Mouse (Mus musculus) CD8-positive naive resting alpha-beta T cell, adult 2 months (primary cell): ENCODE results near the gene Aamp.

Experiments
- DNase-seq, 2 experiments: peaks; one replicate each; pipeline ENCODE4 v3.0.0; 2022; ENCODE audit warnings: low read depth in 2 of 2, low spot score in 2 of 2

Gene Aamp

DNA sequence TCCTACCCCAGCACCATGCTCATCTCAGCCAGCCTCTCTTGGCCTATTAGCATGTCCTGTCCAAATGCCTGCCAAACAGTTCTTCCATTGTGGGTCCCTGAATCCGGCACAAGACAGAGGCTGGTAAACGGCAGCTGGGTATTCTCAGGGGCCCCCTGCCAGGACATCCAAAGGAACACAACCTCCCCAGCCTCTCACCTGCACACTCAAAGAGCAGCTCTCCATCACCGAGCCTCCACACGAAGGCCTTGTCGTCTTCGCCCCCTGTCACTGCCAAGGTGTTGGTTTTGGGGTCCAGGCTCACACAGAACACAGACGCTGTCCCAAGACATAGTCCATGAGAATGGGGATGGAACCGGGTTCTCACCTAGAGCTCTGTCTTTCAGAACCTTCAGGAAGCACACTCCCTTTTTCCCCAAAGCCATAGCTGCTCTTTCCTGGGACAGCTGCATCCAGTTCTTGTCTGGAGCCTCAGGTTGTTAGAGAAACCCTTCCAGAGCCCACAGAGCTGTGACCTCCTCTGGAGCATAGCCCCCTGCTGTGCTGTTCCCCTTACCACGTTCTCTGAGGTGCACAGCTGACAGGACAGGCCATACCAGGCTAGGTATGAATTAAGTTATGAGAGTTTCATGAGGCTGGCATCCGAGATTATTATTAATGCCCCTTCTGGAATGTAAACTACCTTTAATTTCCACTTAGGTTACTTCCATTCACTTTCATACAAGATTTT lies 1.5 kb downstream of the Aamp start:
- no peak for DNase-seq

DNA sequence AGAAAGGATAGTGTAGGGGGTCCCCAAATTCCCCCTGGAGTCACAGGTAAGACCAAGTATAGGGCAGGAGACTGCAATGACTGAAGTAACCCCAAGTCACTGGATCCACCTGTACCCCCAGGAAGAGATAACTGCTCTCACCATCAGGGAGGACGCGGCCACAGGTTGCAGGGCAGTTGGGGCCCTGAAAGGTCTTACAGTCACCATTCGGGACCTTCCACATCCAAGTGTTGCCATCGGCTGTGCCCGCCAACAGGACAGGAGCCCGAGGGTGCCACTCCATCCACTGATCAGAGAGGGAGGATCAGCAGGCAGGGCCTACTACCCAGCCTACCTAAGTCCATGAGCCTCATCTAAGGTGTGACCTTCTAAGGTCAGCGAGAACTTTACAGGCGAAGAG lies 2.7 kb downstream of the Aamp start:
- DNase-seq, result no peak

DNA sequence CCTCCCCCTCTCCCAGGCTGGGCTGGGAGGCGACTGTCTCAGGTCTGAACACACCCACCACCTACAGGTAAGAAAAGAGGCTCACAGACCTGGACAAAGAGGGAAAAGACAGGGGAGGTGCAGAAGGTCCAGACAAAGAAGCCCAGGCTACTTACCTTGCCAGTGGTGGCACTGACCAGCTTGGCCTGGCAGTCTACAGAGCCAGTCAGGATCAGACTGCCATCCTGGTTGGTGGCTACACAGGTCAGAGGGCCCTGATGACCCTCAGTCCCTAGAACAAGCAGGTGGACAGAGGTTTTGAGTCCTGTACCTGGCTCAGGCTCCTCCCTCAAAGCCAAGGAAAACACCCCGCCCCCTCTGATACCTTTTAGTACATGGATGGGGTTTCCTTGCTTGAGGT lies 3.2 kb downstream of the Aamp start:
- DNase-seq, result no peak

DNA sequence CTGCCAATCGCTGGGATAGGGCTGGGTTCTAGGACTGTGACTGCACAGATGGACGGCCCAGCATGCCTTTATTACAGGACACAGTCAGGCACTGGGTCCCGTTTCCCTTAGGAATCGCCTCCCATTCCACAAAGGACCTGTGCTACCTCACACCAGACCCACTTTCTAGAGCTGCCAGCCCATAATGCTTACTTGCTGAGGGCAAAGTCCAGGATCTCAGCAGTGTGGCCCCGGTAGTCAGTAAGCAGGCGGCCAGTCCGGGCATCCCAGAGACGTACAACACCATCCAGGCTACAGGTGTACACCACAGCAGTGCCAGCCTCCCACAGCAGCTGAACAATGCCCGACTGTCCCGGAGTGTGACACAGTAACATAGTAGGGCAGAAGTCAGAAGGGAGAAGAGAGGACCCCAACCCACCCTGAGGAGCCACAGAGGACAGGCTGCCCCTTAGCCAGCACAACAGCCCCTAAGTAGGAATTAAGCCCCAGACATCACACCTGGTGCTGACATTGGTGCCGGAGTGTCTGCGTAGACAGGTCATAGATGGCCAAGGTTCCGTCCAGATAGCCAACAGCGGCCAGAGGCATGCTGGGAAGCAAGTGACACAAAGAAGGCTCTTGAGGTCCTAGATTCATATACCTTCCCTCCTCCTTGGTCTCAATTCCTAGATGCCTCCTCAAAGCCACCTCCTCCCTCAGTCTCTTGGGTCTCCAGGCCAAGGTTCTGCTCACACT lies 3.8 kb downstream of the Aamp start:
- DNase-seq, result no peak

DNA sequence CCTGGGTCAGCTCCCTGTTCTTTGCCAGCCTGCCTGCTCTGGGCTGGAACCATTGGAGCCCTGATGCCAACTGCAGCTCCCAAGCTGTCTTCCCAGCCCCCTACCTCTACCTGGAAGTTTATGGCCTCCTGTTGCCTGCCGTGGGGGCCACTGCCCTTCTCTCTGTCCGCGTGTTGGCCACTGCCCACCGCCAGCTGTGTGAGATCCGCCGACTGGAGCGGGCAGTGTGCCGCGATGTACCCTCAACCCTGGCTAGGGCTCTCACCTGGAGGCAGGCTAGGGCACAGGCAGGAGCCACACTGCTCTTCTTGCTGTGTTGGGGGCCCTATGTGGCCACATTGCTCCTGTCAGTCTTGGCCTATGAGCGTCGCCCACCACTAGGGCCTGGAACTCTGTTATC lies 5.5 kb downstream of the Aamp start:
- DNase-seq, result no peak

DNA sequence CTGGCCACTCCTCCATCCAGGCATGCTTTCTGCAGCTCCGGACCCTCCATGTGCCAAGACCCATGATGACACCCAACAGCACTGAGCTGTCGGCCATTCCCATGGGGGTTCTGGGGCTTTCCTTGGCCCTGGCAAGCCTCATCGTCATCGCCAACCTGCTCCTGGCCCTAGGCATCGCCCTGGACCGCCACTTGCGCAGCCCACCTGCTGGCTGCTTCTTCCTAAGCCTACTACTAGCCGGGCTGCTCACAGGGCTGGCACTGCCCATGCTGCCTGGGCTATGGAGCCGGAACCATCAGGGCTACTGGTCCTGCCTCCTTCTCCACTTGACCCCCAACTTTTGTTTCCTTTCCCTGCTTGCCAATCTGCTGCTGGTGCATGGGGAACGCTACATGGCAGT lies 6.0 kb downstream of the Aamp start, which contains the start of gene Gpbar1:
Gene Gpbar1 (plus strand): TSS at position 13 of the 400 bp plus-strand sequence.
- no peak for DNase-seq

DNA sequence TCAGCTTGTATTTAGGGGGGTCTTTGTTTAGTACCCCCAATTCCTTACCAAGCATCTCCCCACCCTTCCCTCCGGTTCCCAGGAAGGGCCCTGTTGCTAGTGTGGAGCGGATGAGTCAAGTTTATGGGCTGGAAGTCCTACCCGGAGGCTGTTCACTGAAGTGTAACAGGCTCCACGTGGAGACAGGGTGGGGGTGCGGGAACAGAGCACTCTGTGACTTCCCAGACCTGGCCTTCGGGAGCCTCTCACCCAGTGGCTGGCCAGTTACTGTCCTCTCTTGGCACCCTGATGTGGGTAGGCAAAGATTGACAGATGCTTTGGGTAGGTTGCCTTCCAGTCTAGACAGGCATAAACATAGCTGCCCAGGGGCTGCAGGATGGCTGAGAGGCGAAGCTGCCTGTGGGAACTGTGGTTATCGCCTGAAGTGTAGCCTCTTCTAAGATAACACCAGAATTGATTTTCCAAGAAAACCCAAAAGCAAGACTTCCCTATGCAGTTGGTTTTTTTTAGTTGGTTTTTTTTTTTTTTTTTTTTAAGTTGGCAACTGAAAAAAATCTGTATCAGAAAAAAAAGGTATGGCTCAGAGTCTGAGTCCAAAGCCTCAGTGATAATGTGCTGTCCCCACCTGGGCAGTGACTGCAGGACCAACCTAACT lies 6.5 kb downstream of the Aamp start:
- no peak for DNase-seq

DNA sequence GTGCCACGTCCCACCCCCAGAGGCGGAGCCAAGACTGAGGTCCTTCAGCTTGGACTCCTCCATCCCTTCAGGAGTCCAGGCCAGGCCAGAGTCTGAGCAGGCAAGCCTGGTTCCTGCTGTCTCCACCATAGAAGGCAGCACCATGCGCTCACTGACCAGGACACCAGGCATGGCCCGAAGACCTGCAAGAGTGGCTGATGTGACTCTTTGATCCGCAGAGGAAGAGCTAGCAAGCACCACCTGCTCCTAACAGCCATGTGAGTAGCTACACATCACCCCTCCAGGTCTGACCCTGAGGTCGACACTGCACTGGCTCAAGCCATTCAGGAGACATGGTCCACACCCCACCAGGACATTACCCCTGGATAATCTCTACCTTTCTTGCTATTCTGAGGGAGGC lies 7.5 kb downstream of the Aamp start:
- DNase-seq, result no peak

DNA sequence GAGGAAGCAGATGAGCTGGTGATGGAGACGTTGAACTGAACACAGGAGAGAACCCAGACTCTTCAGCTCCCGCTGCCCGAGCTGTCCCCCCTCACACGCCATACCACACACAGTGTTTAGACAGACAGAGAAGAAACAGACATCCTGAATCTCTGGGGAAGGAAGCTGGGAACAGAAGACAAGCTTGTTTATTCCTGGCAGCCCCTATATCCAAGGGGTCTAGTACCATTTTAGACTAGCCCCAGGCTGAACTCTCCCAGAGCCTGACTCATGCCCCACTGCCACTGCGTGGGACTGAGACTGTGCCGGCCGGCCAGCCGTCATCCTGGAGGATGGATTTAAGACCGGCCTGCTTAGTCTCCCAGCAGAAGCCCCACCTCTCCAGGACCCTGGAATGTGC lies 9.5 kb downstream of the Aamp start:
- DNase-seq, result no peak

DNA sequence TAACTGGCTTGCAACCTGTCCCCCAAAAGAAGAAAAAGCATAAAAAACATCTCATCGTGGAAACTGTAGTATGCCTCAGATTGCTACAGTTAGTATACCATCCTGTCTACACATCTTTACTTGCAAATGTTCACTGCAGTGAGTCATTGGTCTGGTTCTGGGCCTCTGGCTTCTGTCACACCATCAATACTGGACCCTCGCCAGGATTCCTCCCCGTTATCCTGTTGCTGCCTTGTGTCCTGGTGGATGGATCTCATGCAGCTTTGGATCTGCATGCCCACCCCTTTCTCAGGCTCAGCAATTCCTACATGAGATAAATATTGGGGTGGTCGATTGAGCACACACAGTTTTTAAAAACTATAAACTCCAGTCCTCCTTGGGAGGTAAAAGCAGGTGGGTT lies 12.9 kb downstream of the Aamp start:
- no peak for DNase-seq

DNA sequence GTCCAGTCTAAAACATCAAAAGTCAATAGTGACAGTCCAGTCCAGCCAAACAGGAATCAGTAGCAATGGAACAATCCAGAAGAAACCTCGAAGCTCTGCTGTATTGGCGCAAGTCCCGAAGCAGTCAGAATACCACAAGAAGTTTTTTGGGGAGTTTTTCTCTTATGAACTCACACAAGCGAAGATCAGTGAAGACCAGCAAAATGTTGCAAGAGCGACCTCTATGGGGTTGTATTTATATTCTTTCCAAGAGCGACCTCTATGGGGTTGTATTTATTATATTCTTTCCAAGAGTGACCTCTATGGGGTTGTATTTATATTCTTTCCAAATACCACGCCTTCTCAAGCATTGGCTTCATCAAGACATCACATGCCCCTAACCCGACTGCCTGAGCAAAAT lies 15.8 kb downstream of the Aamp start:
- DNase-seq, result no peak

DNA sequence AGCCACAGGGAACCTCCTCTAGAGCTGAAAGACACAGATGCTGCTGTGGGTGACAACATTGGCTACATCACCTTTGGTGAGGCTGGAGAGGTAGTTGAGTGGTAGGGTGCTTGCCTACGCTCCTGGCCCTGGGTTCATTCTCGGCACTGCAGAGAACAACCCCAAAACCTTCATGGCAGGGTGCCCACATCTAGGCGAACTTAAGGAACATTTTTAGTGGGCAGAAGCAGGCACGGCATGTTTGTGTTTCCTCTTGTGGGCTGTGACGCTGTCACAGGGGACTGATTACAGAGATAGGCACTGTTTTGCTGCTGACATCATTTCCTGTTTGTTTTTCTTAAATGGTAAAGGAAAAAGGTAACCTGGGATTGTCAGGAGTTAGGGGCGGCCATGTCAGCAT lies 22.0 kb downstream of the Aamp start:
- no peak for DNase-seq

DNA sequence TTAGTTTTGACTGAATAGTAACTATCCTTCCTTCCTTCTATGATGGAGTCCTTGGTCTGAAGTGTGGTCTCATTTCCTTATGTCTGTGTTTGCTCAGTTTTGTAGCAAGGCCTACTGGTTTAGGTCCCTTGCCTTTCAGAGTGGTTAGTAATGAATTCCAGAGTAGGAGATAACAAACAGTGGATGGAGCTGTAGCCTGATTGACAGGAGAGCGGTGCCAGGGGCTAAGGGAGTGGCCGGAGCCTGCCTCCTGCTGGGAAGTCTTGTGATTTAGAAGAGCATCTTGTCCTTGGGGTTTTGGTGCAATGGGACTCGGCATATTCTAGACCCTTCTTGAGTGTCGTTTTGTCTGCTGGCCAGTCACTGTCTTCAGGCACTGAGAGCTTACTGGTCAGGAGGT lies 27.8 kb downstream of the Aamp start:
- no peak for DNase-seq

DNA sequence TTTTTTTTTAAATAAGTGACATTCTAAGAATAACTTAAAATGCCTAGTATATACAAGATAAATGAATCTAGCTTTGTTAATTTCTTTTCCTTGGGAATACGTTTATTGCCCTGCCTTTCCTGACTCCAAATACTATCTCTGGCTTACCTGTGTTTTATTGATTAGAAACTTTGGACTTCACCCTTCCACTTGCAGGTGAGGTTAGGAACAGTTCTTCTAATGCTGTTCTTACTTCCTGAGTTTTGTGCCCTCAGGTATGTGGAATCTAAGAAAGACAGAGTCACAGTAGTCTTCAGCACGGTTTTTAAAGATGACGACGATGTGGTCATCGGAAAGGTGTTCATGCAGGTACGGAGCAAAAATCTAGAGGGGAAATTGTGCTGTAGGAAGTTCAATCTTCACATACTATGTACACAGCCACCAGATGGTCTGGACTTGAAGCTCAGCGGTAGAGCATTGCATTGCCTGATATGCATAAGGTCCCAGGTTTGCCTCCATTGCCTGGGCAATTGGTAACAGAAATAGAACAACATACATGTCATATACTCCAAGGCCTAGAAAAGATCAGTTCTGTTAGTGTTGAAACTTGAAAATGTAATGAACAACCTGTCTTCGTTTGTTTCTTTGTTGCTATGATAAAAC lies 28.7 kb downstream of the Aamp start:
- DNase-seq, result no peak

DNA sequence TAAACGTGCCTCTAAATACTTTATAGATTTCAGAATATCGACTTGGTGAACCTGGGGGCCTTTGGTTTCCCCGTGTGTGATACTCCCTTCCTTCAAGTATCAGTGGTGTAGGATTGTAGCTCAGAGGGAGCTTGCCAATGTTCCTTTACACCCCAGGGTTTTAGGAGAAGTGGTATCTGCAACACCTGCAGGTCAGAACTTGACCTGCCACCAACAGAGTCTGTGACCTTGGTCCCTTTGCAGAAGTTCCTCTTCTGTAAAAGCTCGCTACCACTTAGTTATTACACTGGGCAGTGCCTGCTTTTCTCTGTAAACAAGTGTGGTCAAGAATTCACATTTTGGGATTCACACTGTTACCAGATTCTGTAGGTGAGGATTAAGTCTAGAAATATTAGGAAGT lies 34.4 kb downstream of the Aamp start:
- DNase-seq, result no peak

DNA sequence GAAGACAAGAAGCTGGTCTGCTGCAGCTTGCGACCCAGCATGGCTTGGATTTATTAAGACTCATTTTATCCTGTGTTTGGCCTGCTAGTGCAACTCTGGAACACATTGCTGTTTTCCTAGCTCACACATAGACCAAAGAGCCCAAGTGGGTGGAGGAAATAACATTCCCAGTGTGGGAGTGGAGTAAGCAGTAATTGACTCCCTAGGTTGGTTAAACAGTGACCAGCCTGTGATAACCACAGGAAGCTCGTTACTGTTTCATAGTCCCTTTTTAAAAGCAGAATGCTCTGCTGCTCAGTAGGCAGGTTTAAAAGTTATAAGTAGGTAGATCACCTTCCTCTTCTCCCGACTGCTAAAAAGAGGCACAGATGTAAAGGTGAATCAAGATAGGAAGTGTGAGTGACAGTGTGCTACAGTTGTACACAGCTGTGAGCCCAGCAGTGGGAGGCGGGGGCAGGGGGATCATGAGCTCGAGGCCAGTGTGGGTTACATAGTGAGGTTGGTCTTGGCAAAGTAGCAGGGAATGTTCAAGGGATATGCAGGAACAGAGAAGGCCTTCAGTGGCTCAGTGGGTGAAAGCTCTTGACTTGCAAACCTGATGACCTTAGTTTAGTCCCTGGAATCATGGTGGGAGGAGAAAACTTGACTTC lies 35.1 kb downstream of the Aamp start:
- no peak for DNase-seq

DNA sequence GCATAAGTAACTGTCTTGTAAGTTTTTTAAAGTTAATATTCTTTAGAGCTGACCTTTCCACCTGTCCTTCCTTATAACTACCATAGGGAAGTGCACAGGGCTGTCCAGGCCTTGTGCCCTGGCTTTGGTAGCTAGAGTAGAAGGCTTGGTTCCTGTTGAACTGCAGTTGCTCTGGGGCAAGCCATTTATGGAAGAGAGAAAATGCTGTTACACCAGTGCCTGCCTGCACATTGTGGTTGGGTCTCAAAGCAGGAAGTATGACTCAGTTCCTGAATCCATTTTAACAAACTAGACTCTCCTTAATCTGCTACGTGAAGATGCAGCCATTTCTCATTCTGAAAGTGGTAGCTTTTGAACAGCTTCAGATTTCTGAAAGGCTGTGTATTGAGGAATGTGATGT lies 35.7 kb downstream of the Aamp start:
- DNase-seq, result peak; percentile 49 to 64

DNA sequence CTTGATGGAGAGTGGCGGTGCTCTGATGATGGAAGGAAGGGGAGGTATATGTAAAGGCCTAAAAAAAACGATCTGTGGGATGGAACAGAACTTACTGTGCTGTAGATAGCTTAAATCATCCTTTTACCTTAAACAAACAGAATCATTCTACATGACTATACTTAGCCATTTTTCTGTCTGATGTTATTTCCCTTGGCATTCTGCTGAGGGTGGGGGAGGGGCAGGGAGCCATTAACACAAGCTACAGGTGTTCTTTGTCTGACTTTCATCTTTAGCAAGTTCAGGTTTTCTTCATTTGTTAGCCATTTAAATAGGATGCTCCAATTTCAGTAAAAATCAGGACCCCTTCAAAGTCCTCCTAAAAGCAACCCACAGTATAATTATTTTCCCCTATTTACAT lies 39.0 kb downstream of the Aamp start:
- no peak for DNase-seq

DNA sequence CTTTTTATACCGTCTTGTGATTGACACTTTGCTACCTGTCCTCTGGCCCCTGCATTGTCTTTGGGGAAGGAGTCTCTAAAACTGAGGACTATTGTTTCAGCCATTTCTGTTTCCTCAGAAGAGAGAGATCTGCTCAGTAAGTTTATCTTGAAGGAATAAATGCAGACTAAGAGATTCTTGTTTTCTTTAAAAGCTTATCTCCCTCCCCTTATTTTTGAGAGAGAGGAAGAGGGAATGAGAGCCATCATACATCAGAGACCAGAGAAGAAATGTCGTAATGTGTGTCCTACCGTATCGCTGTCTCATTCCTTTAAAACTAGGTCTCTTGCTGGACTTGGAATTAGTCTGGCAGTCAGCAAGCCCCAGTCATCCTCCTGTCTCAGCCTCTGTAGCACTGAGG lies 43.7 kb downstream of the Aamp start:
- no peak for DNase-seq

DNA sequence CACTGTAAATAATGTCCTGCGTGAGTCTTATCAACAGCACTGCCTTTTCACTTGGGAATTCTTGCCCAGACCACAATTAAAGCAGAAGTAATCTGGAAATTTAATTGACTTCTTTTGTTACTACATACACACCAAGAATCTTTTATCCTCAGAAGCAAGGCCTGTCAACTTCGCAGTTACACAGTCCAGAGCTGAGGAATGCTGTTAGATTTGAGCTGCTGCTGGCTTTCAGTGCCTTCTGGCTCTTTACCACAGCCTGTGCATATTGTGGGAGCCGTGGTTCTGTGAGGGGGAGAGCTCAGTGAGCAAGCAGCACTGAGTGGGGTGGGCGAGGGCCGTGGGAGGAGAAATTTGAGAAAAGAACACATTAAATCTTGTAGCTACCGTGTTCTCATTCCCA lies 44.2 kb downstream of the Aamp start:
- DNase-seq, result no peak

DNA sequence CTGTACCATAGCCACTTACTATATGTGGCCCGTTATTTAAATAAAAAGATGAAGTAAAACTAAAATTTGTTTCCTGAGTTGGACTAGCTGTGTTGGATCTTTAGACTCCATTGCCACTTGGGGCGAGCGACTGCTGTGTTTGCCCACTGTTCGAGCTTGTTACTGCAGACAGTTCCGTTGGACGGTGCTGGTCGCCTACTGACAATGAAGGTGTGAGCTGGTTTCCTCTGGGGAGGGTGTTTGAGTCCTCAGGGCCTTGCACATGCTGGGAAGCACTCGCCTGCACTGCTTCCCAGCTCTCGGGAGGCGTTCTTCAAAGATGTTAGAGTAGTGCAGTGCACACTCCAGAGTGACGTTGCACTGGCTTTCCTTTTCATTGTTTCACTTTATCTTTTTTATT lies 44.9 kb downstream of the Aamp start:
- DNase-seq, result peak in 1 of 2 experiments; percentile 8
